Mouse (Mus musculus) heart, embryonic 14.5 days (tissue): ENCODE measurements around the gene Pi4ka. TPM values are rescaled to one million over a fixed set of nuclear protein-coding genes. Genes with fewer than 3 reads are reported as not detected.

ENCODE experiments used
- ATAC-seq: fragments of 200-750 bp; cut with Nextera tagmentation; 2 replicates; pipeline ENCODE4 v1.8.0; 2017; ENCODE audit warnings: low read depth, moderate TSS enrichment; ENCODE audit not compliant: insufficient number of reproducible peaks, insufficient read depth, low FRiP score
- H3K27ac ChIP-seq, 2 experiments: fragments of 200-500 bp in 1 of 2; fragments of 300-500 bp in 1 of 2; sonication (generic) in 1 of 2; replicated peaks in 1 of 2; 2 replicates each; pipeline ENCODE4 v1.5.1; 2012 to 2014; ENCODE audit warnings: low read depth in 2 of 2, low read length in 2 of 2, control low read depth in 1 of 2, mild to moderate bottlenecking in 1 of 2, mixed read lengths in 1 of 2; ENCODE audit not compliant: control insufficient read depth in 1 of 2, insufficient read depth in 1 of 2
- H3K27me3 ChIP-seq: fragments of 300-500 bp; sonication (generic); 2 replicates; pipeline ENCODE4 v1.6.1; 2014; ENCODE audit warnings: mild to moderate bottlenecking, low read length, control low read depth; ENCODE audit not compliant: control insufficient read depth, insufficient read depth
- H3K36me3 ChIP-seq: fragments of 300-500 bp; sonication (generic); 2 replicates; pipeline ENCODE4 v1.6.1; 2014; ENCODE audit warnings: mild to moderate bottlenecking, control low read depth, low read length, mixed read lengths; ENCODE audit not compliant: control insufficient read depth, insufficient read depth
- H3K4me1 ChIP-seq, 2 experiments: fragments of 200-500 bp in 1 of 2; fragments of 300-500 bp in 1 of 2; sonication (generic) in 1 of 2; 2 replicates each; pipeline ENCODE4 v1.6.1; 2012 to 2014; ENCODE audit warnings: low read length in 2 of 2, control low read depth in 1 of 2, mixed read lengths in 1 of 2; ENCODE audit not compliant: control insufficient read depth in 2 of 2, insufficient read depth in 2 of 2
- H3K4me2 ChIP-seq: fragments of 300-500 bp; sonication (generic); 2 replicates; pipeline ENCODE4 v1.6.1; 2014; ENCODE audit warnings: mild to moderate bottlenecking, low read length
- H3K4me3 ChIP-seq, 2 experiments: fragments of 200-500 bp in 1 of 2; fragments of 300-500 bp in 1 of 2; sonication (generic) in 1 of 2; 2 replicates each; pipeline ENCODE4 v1.5.1; 2012 to 2014; ENCODE audit warnings: low read length in 2 of 2, mild to moderate bottlenecking in 2 of 2, control low read depth in 1 of 2, low read depth in 1 of 2, moderate library complexity in 1 of 2; ENCODE audit not compliant: control insufficient read depth in 1 of 2, insufficient read depth in 1 of 2
- H3K9ac ChIP-seq: fragments of 300-500 bp; sonication (generic); 2 replicates; pipeline ENCODE4 v1.6.1; 2014; ENCODE audit warnings: mild to moderate bottlenecking, low read length
- H3K9me3 ChIP-seq: fragments of 300-500 bp; sonication (generic); 2 replicates; pipeline ENCODE4 v1.6.1; 2016; ENCODE audit warnings: low read length, control low read depth; ENCODE audit not compliant: control insufficient read depth
- WGBS: fragments of 180-500 bp; shearing (Covaris S2); extraction: QIAGEN DNeasy Blood & Tissue Kit; methylation state at CpG from one replicate; pipeline ENCODE4 v1.1.7; 2014; 5-methylcytosine and 5-hydroxymethylcytosine counted together
- polyA plus RNA-seq: library from polyadenylated mRNA; unstranded; fragments of >200 nt; fragmentation: Nextera tagmentation; extraction: Ambion mirVana; gene quantifications from 2 replicates; pipeline ENCODE4 v1.2.1, GENCODE M21; 2014

The Pi4ka gene
- 36.3 and 40.5 TPM in 2 replicates for polyA plus RNA-seq

GRCm38 (mm10) chr16:17405736-17406443 lies at the start of gene Pi4ka, which contains the start of gene Snap29:
Gene Pi4ka, minus strand, starts transcription at chr16:17406314.
Gene Snap29, plus strand, starts transcription at chr16:17405986.
- Histone ChIP-seq H3K4me1 (peaks cover 8 to 19% of the 10 kb centered on the region in 2 experiments), H3K27me3 (no peaks in the 10 kb centered on the region), H3K36me3 (peaks cover 6% of the 10 kb centered on the region), H3K9me3 (no peaks in the 10 kb centered on the region), H3K4me2 (peak within 1 kb of the TSS; percentile 81), H3K4me3 (peak within 1 kb of the TSS; percentile 68 to 77), H3K9ac (peak within 1 kb of the TSS; percentile 84), H3K27ac (peak within 1 kb of the TSS; percentile 50 to 77)
- WGBS: under 1% methylated on average over 64 of the region's 69 CpGs
- ATAC-seq: peak; percentile 98

DNA sequence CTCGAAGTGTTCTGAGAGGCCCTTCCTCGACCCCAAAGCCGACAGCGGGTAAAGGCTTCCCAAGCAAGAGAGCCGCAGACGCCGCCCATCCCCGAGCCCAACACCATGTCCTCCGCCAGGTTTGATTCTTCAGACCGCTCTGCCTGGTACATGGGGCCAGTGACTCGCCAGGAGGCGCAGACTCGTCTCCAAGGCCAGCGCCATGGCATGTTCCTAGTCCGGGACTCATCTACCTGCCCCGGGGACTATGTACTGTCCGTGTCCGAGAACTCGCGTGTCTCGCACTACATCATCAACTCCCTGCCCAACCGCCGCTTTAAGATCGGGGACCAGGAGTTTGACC lies 46.2 kb upstream of the Pi4ka start:
- WGBS: under 1% methylated on average over 24 of the region's 24 CpGs

GRCm38 (mm10) chr16:17451541-17452372 lies 45.6 kb upstream of the Pi4ka start, which contains the start of gene Crkl:
Gene Crkl, plus strand, starts transcription at chr16:17451987.
- Histone ChIP-seq H3K4me3 (peak within 1 kb of the TSS; percentile 87 to 91), H3K36me3 (peaks cover 17% of the 10 kb centered on the region)
- under 1% methylated on average over 63 of the region's 63 CpGs for WGBS

More for the DNA sequence above, 46.2 kb upstream of the Pi4ka start:
- H3K4me2 ChIP-seq: peak overlapping the region; percentile 92
- no peaks in the 10 kb centered on the region for H3K27me3 ChIP-seq
- H3K36me3 ChIP-seq: peaks cover 18% of the 10 kb centered on the region
- peak overlapping the region; percentile 87 to 91 for H3K4me3 ChIP-seq
- peak overlapping the region; percentile 94 for H3K9ac ChIP-seq
- peak overlapping the region; percentile 89 to 95 for H3K27ac ChIP-seq
- no peaks in the 10 kb centered on the region for H3K9me3 ChIP-seq
- H3K4me1 ChIP-seq: peaks cover 6 to 15% of the 10 kb centered on the region in 2 experiments; a peak in 2 of 4 replicates
- ATAC-seq: peak; percentile 59

GRCm38 (mm10) chr16:17432576-17432975 lies 26.5 kb upstream of the Pi4ka start:
- WGBS: 62% methylated on average over 2 of the region's 2 CpGs
- ATAC-seq: no peak
- Histone ChIP-seq H3K9ac (no peak overlapping the region), H3K27ac (no peak overlapping the region), H3K4me1 (no peaks in the 10 kb centered on the region), H3K36me3 (peaks cover 18% of the 10 kb centered on the region), H3K4me3 (no peak overlapping the region), H3K9me3 (no peaks in the 10 kb centered on the region), H3K27me3 (no peaks in the 10 kb centered on the region), H3K4me2 (no peak overlapping the region)

More at GRCm38 (mm10) chr16:17451541-17452372, 45.6 kb upstream of the Pi4ka start, which contains the start of gene Crkl:
- Histone ChIP-seq H3K4me1 (peaks cover 6 to 15% of the 10 kb centered on the region in 2 experiments; a peak in 2 of 4 replicates), H3K27me3 (no peaks in the 10 kb centered on the region), H3K4me2 (peak within 1 kb of the TSS; percentile 92), H3K9ac (peak within 1 kb of the TSS; percentile 94), H3K27ac (peak within 1 kb of the TSS; percentile 93 to 95), H3K9me3 (no peaks in the 10 kb centered on the region)
- peak; percentile 99 for ATAC-seq

- Histone ChIP-seq H3K36me3 (peaks cover 65% of the 10 kb centered on the region), H3K4me2 (no peak overlapping the region), H3K9ac (no peak overlapping the region), H3K27ac (no peak overlapping the region), H3K4me3 (no peak overlapping the region), H3K27me3 (no peaks in the 10 kb centered on the region), H3K4me1 (no peaks in the 10 kb centered on the region), H3K9me3 (no peaks in the 10 kb centered on the region)
- no peak for ATAC-seq
- 71% methylated on average over 3 of the region's 3 CpGs for WGBS
These were observed 16.9 kb upstream of the Pi4ka start for GRCm38 (mm10) chr16:17423021-17423420.

DNA sequence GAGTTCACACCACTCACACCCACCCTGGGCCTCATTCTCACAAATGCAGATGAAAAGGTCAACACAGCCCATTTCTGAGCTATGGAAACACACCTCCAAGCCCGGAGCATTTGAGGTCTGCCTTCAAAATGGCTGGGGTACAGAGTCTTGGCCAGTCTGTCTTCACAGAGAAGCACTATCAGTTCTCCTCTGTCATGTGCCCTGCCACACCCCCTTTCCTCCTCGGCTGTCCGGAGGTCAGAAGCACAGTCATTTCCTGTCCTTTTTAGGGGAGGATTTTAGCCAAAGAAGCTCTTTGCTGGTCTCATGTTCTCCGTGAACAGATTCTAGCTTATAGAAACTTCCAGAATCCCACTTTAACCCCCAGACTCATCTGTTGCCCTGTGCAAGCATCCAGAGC lies 4.1 kb upstream of the Pi4ka start:
- ATAC-seq: no peak
- no peak overlapping the region for H3K9ac ChIP-seq
- H3K9me3 ChIP-seq: no peaks in the 10 kb centered on the region
- no peaks in the 10 kb centered on the region for H3K27me3 ChIP-seq
- no peak overlapping the region for H3K4me3 ChIP-seq
- H3K4me1 ChIP-seq: peaks cover 8 to 13% of the 10 kb centered on the region in 2 experiments
- 37% methylated on average over 4 of the region's 4 CpGs for WGBS
- no peak overlapping the region for H3K4me2 ChIP-seq
- H3K36me3 ChIP-seq: no peaks in the 10 kb centered on the region
- H3K27ac ChIP-seq: no peak overlapping the region

GRCm38 (mm10) chr16:17409046-17409445 lies 2.9 kb upstream of the Pi4ka start:
- no peak overlapping the region for H3K27ac ChIP-seq
- peaks cover 8 to 21% of the 10 kb centered on the region in 2 experiments for H3K4me1 ChIP-seq
- no peak overlapping the region for H3K9ac ChIP-seq
- H3K9me3 ChIP-seq: no peaks in the 10 kb centered on the region
- WGBS: 94% methylated on average over 2 of the region's 2 CpGs
- no peak overlapping the region for H3K4me3 ChIP-seq
- H3K4me2 ChIP-seq: no peak overlapping the region
- ATAC-seq: no peak
- no peaks in the 10 kb centered on the region for H3K27me3 ChIP-seq
- no peaks in the 10 kb centered on the region for H3K36me3 ChIP-seq
